Mouse (Mus musculus): ENCODE measurements at regions not wholly inside any gene's neighbourhood (a gene's known extent, or its start where the extent isn't known, plus 50 kb on each side); places are given as distances from the start of the nearest gene placed in this dataset.
"Not testable (repeated sequence)": the region's sequence is repeated elsewhere in the genome, so short reads cannot be mapped to it uniquely, and the experiment has no call there.

DNA sequence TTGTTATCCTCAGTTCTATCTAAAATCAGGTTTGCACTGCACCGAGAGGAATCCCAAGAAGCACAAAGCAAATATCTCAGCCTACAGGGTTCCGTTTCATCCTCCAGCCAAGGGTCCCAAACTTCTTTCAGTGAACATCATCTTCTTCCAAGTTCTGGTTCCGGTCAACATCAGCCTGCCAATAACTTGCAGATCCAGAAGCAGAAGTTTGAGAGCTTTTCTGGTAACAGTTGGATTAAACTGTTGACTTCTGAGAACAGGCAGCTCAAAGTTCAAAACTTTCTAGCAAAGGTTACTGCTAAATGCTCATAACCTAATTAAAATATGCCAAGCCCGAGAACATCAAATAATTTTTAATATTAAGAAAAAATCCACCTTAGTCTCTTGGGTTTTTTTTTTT lies 237.0 kb upstream of the Gm37988 start:
- DNase-seq (ENCODE audit: low read depth, low spot score): no peak

DNA sequence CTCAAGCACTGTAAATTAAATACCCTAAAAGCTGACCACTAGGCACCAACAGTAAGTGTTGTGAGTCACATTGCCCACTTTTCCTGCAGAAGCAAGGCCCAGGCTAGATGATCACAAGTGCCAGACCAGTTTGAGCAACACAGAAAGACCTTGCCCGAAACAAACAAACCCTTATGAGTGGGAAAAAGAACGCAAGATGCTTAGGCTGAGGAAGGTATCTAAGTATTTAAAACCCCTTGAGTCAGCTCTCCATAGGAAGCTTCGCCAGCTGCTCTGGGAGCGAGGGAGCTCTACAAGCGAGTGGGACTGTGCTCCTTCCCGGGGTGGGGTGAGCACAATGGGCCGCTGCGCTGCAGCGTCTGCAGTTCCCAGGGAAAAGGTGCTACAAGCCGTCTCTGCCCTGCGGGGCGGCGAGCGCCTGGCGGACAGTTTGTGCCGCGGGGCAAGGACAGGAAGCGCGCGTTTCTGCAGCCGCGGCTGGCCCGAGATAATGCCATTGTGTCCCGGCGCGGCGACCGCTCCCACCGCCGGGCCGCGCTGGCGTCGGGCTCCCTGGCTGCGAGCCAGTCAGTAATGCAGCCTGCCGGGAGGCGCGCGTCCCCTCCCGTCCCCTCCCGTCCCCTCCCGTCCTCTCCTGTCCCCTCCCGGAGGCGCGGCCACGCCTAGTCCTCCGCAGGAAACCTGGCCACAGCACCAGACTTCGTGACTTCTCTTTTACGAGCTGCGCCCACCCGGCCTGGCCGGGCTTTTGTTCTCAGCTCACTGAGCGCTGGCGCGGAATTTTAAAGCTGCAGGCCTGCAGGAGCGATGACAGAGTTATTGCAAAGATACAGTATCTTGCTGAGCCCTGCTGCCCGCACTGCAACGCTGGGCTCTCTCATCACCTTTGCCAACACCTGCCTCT lies 236.1 kb upstream of the Gm37988 start:
- DNase-seq (ENCODE audit: low read depth, low spot score): no peak

DNA sequence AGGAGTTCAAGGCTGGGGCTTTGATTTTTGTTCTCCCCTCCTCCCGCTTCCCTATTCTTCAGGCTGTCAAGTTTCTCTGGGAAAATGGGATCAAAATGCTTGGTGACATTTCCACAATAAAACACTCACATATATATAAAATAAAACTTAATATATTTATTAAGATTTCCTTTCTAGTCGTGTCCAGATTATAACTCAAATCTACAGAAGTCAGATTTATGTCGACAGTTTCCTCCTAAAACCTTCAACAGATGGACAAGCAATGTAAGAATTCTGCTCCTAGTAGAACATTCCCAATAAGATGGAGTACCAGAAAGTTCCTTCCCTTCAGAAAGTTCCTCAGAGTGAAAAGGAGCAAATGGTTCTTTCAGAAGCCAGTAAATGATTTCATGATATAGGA lies 235.4 kb upstream of the Gm37988 start:
- no peak for DNase-seq (ENCODE audit: low read depth, low spot score)

DNA sequence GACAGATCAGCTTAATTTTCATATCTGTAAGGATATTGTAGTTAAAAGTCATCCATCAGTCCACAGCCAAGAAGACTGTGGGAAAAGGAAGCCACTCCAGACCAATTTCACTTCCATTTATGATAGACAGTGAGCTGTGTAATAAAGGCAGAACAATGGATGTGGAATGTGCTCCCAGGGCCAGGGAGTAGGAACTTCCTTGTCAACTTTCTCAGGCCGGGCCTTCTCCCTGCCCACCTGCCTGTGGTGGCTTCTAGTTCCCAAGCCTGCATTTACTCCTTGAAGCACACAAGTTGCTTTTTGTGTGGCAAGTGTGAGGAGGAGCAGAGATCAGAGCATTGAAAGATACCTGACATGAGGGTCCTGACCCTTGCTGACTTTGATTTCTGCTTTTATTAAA lies 233.6 kb upstream of the Gm37988 start:
- DNase-seq (ENCODE audit: low read depth, low spot score): no peak

- no peak for DNase-seq (ENCODE audit: low read depth, low spot score)
Measured at GRCm38 (mm10) chr1:4576957-4577356, 230.7 kb upstream of the Gm37988 start.

- DNase-seq (ENCODE audit: low read depth, low spot score): no peak
Measured at GRCm38 (mm10) chr1:4582534-4582933, 225.2 kb upstream of the Gm37988 start.

GRCm38 (mm10) chr1:4597856-4598255 lies 209.8 kb upstream of the Gm37988 start:
- no peak for DNase-seq (ENCODE audit: low read depth, low spot score)

DNA sequence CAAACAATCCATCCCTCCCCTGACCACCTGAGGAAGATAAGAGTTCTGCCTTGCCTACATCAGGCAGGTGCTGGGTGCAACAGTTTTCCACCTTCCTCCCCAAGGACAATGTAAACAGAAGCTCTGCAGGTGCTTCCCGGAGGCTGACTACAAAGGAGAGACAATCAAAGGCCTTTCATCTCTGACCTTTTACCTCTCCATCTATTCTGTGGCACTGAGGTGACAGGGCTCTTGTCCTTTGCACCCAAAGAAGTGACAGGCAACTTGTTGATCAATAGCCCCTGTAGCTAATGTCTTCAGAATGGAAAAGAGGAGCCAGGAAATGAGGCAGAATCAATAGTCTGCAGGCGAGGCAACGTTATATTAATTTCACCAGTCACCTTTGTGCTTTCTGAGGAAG lies 209.3 kb upstream of the Gm37988 start:
- no peak for DNase-seq (ENCODE audit: low read depth, low spot score)

- DNase-seq (ENCODE audit: low read depth, low spot score): no peak
Measured at GRCm38 (mm10) chr1:4602386-4602785, 205.3 kb upstream of the Gm37988 start.

GRCm38 (mm10) chr1:4608824-4609223 lies 198.9 kb upstream of the Gm37988 start:
- no peak for DNase-seq (ENCODE audit: low read depth, low spot score)

- no peak for DNase-seq (ENCODE audit: low read depth, low spot score)
Measured at GRCm38 (mm10) chr1:4613305-4613704, 194.4 kb upstream of the Gm37988 start.

DNA sequence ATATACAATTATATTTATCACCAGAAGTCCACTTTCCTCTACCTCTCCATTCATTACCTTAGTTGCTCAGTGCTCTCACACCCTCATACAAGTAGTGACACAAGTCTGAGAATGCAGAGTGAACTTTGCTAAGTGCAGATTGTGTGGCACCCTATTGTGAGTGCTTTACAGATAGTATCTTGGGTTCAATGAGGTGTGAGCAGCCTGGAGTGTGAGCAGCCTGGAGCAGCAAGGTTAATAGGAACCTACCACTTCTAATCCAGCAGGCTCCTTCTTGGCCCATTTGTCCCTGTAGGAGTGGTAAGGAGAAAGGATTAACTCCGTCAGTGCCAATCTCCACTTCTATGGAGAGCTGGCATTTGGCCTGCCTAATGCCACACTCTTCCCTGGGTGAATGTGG lies 192.4 kb upstream of the Gm37988 start:
- no peak for DNase-seq (ENCODE audit: low read depth, low spot score)

GRCm38 (mm10) chr1:4617479-4617878 lies 190.2 kb upstream of the Gm37988 start:
- no peak for DNase-seq (ENCODE audit: low read depth, low spot score)

DNA sequence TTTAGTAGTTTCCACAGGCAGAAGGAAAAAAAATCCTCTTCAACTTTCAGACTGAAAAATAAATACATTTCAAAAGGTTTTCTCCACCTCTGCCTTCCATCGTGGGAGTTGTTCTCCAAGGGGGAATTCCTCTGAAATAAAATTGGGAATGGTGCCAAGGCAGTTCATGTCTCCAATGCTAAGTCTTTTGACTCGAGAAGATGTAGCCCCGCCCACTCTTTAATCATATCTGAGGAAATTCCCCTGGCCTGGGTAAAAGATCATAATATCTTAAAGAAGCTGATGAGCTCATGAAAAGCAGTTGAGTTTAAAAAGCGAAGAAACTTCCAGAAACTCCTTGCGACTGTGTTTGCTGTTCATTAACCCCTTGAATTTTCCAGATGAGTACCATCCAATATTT lies 185.3 kb upstream of the Gm37988 start:
- DNase-seq (ENCODE audit: low read depth, low spot score): peak; percentile 5

DNA sequence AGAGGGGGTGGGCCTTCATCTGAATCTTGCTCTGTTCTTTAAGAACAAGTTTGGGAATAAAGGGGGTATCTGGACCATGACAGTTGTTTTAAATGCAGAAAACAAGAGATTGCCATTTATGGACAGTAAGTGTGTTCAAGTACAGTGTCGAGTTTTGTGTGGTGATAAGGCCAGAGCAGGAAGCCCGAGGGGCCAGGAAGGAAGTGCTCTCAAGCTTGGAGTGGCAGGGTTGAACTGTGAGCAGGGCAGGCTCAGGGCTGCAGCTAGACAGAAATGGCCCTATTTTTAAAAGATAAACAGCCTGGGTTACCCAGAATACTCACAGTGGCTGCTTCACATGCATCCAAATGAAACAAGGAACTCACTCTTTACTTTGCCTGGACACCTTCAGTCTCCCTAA lies 184.4 kb upstream of the Gm37988 start:
- no peak for DNase-seq (ENCODE audit: low read depth, low spot score)

DNA sequence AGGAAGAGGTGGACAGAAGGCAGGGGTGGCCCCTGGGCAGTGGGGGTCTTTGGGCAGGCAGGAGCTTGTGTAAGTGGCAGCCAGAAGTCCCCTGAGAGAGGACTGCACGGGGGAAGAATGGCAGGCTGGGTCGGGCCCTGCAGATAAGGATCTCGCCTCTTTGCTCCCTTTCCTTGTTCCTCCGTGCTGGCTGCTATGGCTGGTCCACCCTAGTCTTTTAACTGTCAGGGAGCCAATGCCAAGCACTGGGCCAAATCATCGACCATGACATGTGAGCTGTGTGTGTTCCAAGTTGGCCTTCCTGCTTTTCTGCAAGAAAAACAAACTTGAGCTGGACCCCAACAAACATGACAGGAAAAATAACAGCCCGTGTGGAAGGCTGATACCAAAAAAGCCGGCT lies 153.8 kb upstream of the Gm37988 start:
- no peak for DNase-seq (ENCODE audit: low read depth, low spot score)

- no peak for DNase-seq (ENCODE audit: low read depth, low spot score)
Measured at GRCm38 (mm10) chr1:4655252-4655651, 152.4 kb upstream of the Gm37988 start.

- no peak for DNase-seq (ENCODE audit: low read depth, low spot score)
Measured at GRCm38 (mm10) chr1:4656883-4657282, 150.8 kb upstream of the Gm37988 start.

GRCm38 (mm10) chr1:4660081-4660480 lies 147.6 kb upstream of the Gm37988 start:
- not testable (repeated sequence) for DNase-seq (ENCODE audit: low read depth, low spot score)

GRCm38 (mm10) chr1:4660616-4661015 lies 147.1 kb upstream of the Gm37988 start:
- not testable (repeated sequence) for DNase-seq (ENCODE audit: low read depth, low spot score)

DNA sequence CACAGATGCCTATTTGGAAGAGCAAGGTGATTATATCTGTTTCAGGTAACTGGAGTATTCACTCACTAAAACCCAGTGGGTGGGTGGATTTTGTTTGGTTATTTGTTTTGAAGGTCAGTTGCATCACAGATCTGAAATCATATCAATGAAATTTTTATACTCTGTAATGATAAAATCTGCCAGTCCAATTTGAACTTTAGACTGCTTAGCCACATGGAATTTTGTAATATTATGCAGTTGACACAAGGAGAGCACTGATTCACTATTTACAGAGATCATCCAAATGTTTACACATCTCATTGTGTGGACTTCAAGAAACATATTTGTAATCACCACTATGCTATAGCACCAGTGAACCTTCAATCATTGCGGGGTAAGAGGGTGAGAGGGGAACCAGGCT lies 145.9 kb upstream of the Gm37988 start:
- DNase-seq (ENCODE audit: low read depth, low spot score): no peak

GRCm38 (mm10) chr1:4669732-4670131 lies 138.0 kb upstream of the Gm37988 start:
- no peak for DNase-seq (ENCODE audit: low read depth, low spot score)

- DNase-seq (ENCODE audit: low read depth, low spot score): peak; percentile 3
Measured at GRCm38 (mm10) chr1:4671237-4672019, 136.3 kb upstream of the Gm37988 start.

Measured in 3T3-L1 (cell line).